ENCODE assay signal across 9 mouse cellular contexts in the genomic region with DNA sequence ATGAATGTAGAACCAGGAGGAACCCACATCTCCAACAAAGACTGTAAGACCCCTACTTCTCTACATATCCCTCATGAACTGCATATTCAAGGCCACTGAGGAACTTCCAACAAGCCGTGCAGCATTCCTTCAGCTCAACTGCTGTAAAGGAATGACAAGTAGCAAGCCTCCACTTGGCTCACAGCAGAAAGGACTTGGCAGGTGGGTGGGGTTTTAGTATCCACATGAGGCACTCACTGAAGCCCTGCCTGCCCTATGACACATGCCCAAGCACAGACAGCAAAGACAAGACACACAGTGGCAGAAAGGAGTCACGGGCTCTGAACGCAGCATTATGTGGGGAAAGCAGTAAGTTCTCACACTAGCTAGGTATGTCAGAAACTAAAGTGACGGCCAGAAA. TPM values are rescaled to one million over a fixed set of nuclear protein-coding genes. Genes with fewer than 3 reads are reported as not detected.
DNase-seq lines count a peak whose midpoint lies in the region; ATAC-seq and TF ChIP-seq lines count a peak whose summit lies in the region.
"Had no signal": no experiment of that assay in that cellular context is flagged by ENCODE, and none has a peak within 500 bp of the region (broad histone marks: within the 10 kb centered on the region; RNA-seq: fewer than 3 reads in every experiment).

No protein-coding gene starts in this region.

- H3K9ac ChIP-seq in heart, embryonic 14.5 days (ENCODE audit: low read length), result 0 out of 2 replicates have a peak overlapping the region, but pooled peaks have one; percentile 18
- no peak overlapping the region for H3K9ac ChIP-seq in forebrain, postnatal 0 days

- ATAC-seq in heart, embryonic 14.5 days (ENCODE audit: insufficient number of reproducible peaks, insufficient read depth, low FRiP score, low read depth), result peak; percentile 72
- no peak for ATAC-seq in forebrain, postnatal 0 days

- no peaks in the 10 kb centered on the region for H3K27me3 ChIP-seq in embryonic facial prominence, embryonic 10.5 days (replicated peaks; ENCODE audit: low read depth, poor library complexity, severe bottlenecking)
- no peaks in the 10 kb centered on the region for H3K27me3 ChIP-seq in heart, embryonic 14.5 days (ENCODE audit: control insufficient read depth, insufficient read depth, low read length)
- H3K27me3 ChIP-seq in forebrain, postnatal 0 days (ENCODE audit: insufficient read depth, low read length), result no peaks in the 10 kb centered on the region

- peak overlapping the region; percentile 63 for H3K4me2 ChIP-seq in heart, embryonic 14.5 days (ENCODE audit: low read length)
- no peak overlapping the region for H3K4me2 ChIP-seq in forebrain, postnatal 0 days (ENCODE audit: low read depth)

- 81% methylated on average over 4 of the region's 4 CpGs for WGBS in embryonic facial prominence, embryonic 10.5 days
- 32% methylated on average over 4 of the region's 4 CpGs for WGBS in heart, embryonic 14.5 days
- 82% methylated on average over 4 of the region's 4 CpGs for WGBS in forebrain, postnatal 0 days

- H3K4me3 ChIP-seq in embryonic facial prominence, embryonic 10.5 days, result no peak overlapping the region
- H3K4me3 ChIP-seq in heart, embryonic 14.5 days (ENCODE audit: control insufficient read depth in 1 of 2, insufficient read depth in 1 of 2, low read depth in 1 of 2, low read length in 2 of 2), result no peak overlapping the region; a peak in 1 of 4 replicates
- H3K4me3 ChIP-seq in forebrain, postnatal 0 days (ENCODE audit: low read depth, low read length), result no peak overlapping the region

- no peaks in the 10 kb centered on the region for H3K9me3 ChIP-seq in embryonic facial prominence, embryonic 10.5 days
- H3K9me3 ChIP-seq in heart, embryonic 14.5 days (ENCODE audit: control insufficient read depth, low read length), result no peaks in the 10 kb centered on the region
- H3K9me3 ChIP-seq in forebrain, postnatal 0 days (ENCODE audit: low read length), result no peaks in the 10 kb centered on the region

- peaks cover 19% of the 10 kb centered on the region for H3K36me3 ChIP-seq in embryonic facial prominence, embryonic 10.5 days (replicated peaks)
- peaks cover 7% of the 10 kb centered on the region; the same call in 1 of the 2 replicates for H3K36me3 ChIP-seq in heart, embryonic 14.5 days (ENCODE audit: control insufficient read depth, insufficient read depth, low read length)
- H3K36me3 ChIP-seq in forebrain, postnatal 0 days (ENCODE audit: insufficient read depth), result peaks cover 6% of the 10 kb centered on the region

- H3K27ac ChIP-seq in embryonic facial prominence, embryonic 10.5 days (replicated peaks), result no peak overlapping the region
- H3K27ac ChIP-seq in heart, embryonic 14.5 days (replicated peaks in 1 of 2; ENCODE audit: control insufficient read depth in 1 of 2, insufficient read depth in 1 of 2, low read depth in 2 of 2, low read length in 2 of 2), result peak overlapping the region; percentile 73 to 94
- H3K27ac ChIP-seq in forebrain, postnatal 0 days (ENCODE audit: low read depth, low read length), result no peak overlapping the region

- H3K4me1 ChIP-seq in embryonic facial prominence, embryonic 10.5 days, result no peaks in the 10 kb centered on the region
- peaks cover 4 to 17% of the 10 kb centered on the region in 2 experiments for H3K4me1 ChIP-seq in heart, embryonic 14.5 days (ENCODE audit: control insufficient read depth in 2 of 2, insufficient read depth in 2 of 2, low read length in 2 of 2)
- no peaks in the 10 kb centered on the region for H3K4me1 ChIP-seq in forebrain, postnatal 0 days (ENCODE audit: insufficient read depth)

- TF ChIP-seq CTCF in forebrain, postnatal 0 days (IDR thresholded peaks at IDR 0.05; ENCODE audit: low read depth), result no peak

- DNase-seq in 3134 (ENCODE audit: extremely low read depth, insufficient read length, low spot score), result peak; percentile 63
- peak; percentile 21 for DNase-seq in embryonic facial prominence, embryonic 10.5 days (ENCODE audit: low spot score)
- peak; percentile 85 to 90 for DNase-seq in lung, adult 18-20 months
- no peak for DNase-seq in left cerebral cortex, adult 9 months (ENCODE audit: low spot score in 2 of 2)
- DNase-seq in cerebellum, adult 9-11 months, result no peak
- no peak for DNase-seq in forebrain, postnatal 0 days
- no peak for DNase-seq in cerebellum, postnatal 4 days (ENCODE audit: low spot score in 2 of 2)
- DNase-seq: liver had no signal

RNA-seq across cellular contexts. Expression of gene Usp54, which starts 30.7 kb away (rescaled TPM):
- polyA plus RNA-seq in embryonic facial prominence, embryonic 10.5 days (2016; fragmentation: Nextera tagmentation; extraction: Ambion mirVana), result 13.4 and 15.2 TPM in 2 replicates
- 5.5 and 6.1 TPM in 2 replicates for polyA plus RNA-seq in heart, embryonic 14.5 days (2014; fragmentation: Nextera tagmentation; extraction: Ambion mirVana)
- 20.5 and 28.9 TPM in 2 replicates for total RNA-seq in forebrain, postnatal 0 days (2014; rRNA removed)
- 3.0 and 4.8 TPM in 2 replicates for polyA plus RNA-seq in forebrain, postnatal 0 days (2015; fragmentation: Nextera tagmentation; extraction: Ambion mirVana)

RNA-seq across cellular contexts. Expression of gene Myoz1, which starts 46.2 kb away (rescaled TPM):
- polyA plus RNA-seq in embryonic facial prominence, embryonic 10.5 days (2016; fragmentation: Nextera tagmentation; extraction: Ambion mirVana), result 0.26 and 0.71 TPM in 2 replicates
- 18.5 and 20.2 TPM in 2 replicates for polyA plus RNA-seq in heart, embryonic 14.5 days (2014; fragmentation: Nextera tagmentation; extraction: Ambion mirVana)
- 0.15 and 0.57 TPM in 2 replicates for total RNA-seq in forebrain, postnatal 0 days (2014; rRNA removed)
- 0.30 and 0.83 TPM in 2 replicates for polyA plus RNA-seq in forebrain, postnatal 0 days (2015; fragmentation: Nextera tagmentation; extraction: Ambion mirVana)

RNA-seq across cellular contexts. Expression of gene Synpo2l, which starts 58.0 kb away (rescaled TPM):
- 0.50 and 0.54 TPM in 2 replicates for polyA plus RNA-seq in embryonic facial prominence, embryonic 10.5 days (2016; fragmentation: Nextera tagmentation; extraction: Ambion mirVana)
- 153 and 172 TPM in 2 replicates for polyA plus RNA-seq in heart, embryonic 14.5 days (2014; fragmentation: Nextera tagmentation; extraction: Ambion mirVana)
- total RNA-seq in forebrain, postnatal 0 days (2014; rRNA removed), result 0.15 and 0.24 TPM in 2 replicates
- 0.17 and 0.19 TPM in 2 replicates for polyA plus RNA-seq in forebrain, postnatal 0 days (2015; fragmentation: Nextera tagmentation; extraction: Ambion mirVana)

Comparison
In these comparisons a context has a peak if more than half of its experiments do, and no peak if none do; other contexts are left out.
1. DNase-seq: peak in 3134 (single experiment), embryonic facial prominence, embryonic 10.5 days (single experiment) and lung, adult 18-20 months (2 of 2); none in left cerebral cortex, adult 9 months (0 of 2), cerebellum, adult 9-11 months (single experiment), forebrain, postnatal 0 days (single experiment) and cerebellum, postnatal 4 days (0 of 2).
2. H3K27ac ChIP-seq: peak in heart, embryonic 14.5 days (2 of 2); none in embryonic facial prominence, embryonic 10.5 days (single experiment) and forebrain, postnatal 0 days (single experiment).
3. RNA of gene Myoz1, which starts 46.2 kb away (polyA plus RNA-seq): 18.5 to 20.2 TPM in heart, embryonic 14.5 days; 0.26 to 0.71 TPM in embryonic facial prominence, embryonic 10.5 days and 0.30 to 0.83 TPM in forebrain, postnatal 0 days; every median in the first group is over 10 times any median in the second.
4. RNA of gene Synpo2l, which starts 58.0 kb away (polyA plus RNA-seq): 153 to 172 TPM in heart, embryonic 14.5 days; 0.50 to 0.54 TPM in embryonic facial prominence, embryonic 10.5 days and 0.17 to 0.19 TPM in forebrain, postnatal 0 days; every median in the first group is over 100 times any median in the second.